Mouse (Mus musculus) liver, adult 2 months (tissue): ENCODE measurements around the gene Rin3.

Experiments
- CTCF ChIP-seq: fragments of 200-500 bp; IDR thresholded peaks from 2 replicates; pipeline ENCODE4 v1.5.1; 2011; ENCODE audit warnings: low read depth, low read length, control low read depth
- POLR2A ChIP-seq: fragments of 200-500 bp; IDR thresholded peaks from 2 replicates; pipeline ENCODE4 v1.6.1; 2011; ENCODE audit warnings: low read length, control low read depth; ENCODE audit not compliant: insufficient read depth; ENCODE audit errors: extremely low read depth

GRCm38 (mm10) chr12:102258522-102259112 is 24.2 kb upstream of the Rin3 start:
- no peak for TF ChIP-seq CTCF
- TF ChIP-seq POLR2A: no peak
